Mouse (Mus musculus) mammary gland, adult 2 months (tissue): ENCODE measurements around the gene Zfp982. TPM values are rescaled to one million over a fixed set of nuclear protein-coding genes. Genes with fewer than 3 reads are reported as not detected.

Experiments
- polyA plus RNA-seq: library from polyadenylated mRNA; depleted of rRNA; stranded (reverse); fragments of >200 nt; gene quantifications from 2 replicates; pipeline ENCODE4 v1.2.3, GENCODE M21; 2012; ENCODE audit warnings: low replicate concordance; rRNA removed

Zfp982 gene
- 0.55 TPM in 1 of 2 replicates, not detected in the other for polyA plus RNA-seq

GRCm38 (mm10) chr4:147492117-147492516 lies at the start of gene Zfp982:
Gene Zfp982 (plus strand): TSS chr4:147492417.

DNA sequence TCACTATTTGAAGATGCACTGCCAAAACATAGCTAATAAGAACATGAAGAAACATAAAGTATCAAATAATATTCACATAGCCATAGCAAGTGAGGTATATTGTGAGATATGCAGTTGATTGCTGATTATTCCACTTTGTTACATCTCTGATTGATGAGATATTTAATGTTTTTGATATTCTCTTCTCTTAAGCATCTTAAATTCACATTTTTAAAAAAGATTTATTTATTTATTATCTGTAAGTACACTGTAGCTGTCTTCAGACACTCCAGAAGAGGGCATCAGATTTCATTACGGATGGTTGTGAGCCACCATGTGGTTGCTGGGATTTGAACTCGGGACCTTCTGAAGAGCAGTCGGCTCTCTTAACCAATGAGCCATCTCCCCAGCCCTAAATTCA lies 47.7 kb downstream of the Zfp982 start, which contains the start of gene Gm16503:
Gene Gm16503 (plus strand): TSS at position 301 of the 400 bp plus-strand sequence.

DNA sequence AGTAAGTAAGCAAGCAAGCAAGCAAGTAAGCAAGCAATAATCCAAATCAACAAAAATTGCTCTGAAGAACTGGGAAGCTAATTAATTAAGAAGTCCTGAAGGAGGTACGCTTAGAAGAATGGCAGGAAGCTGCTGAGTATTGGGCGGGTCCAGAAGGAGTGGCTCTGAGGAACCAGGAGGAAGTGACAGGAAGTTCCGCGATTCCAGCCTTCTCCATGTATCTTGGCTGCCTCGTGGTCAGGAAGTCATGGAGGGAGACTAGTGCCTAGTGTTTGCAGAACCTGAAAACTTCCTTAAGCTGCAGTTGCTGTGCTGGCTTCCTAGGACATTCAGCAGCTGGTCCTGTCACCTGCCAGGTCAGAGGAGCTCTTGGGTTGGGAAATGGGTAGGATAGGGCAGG lies 60.9 kb downstream of the Zfp982 start, which contains the start of gene Zfp985:
Gene Zfp985 (plus strand): TSS at position 207 of the 400 bp plus-strand sequence.

Other genes with a start within 250 kb of the Zfp982 start
- gene Zfp988, start 186.7 kb upstream of the Zfp982 start, polyA plus RNA-seq = not detected in 2 replicates
- gene Zfp978, start 131.1 kb upstream of the Zfp982 start, polyA plus RNA-seq = not detected in 2 replicates
- gene Gm16503, start 47.8 kb downstream of the Zfp982 start, polyA plus RNA-seq = not detected in 2 replicates
- gene Zfp985, start 60.9 kb downstream of the Zfp982 start, polyA plus RNA-seq = 0.07 TPM in 1 of 2 replicates, not detected in the other
- 0.07 and 0.98 TPM in 2 replicates for gene Zfp979, start 150.1 kb downstream of the Zfp982 start, polyA plus RNA-seq
- gene Zfp534, start 210.1 kb downstream of the Zfp982 start, polyA plus RNA-seq = not detected in 2 replicates